Mouse (Mus musculus) erythroblast, embryonic 14.5 days (primary cell): ENCODE data around the gene Abcc10.

ENCODE experiments used
- GATA1 ChIP-seq: IDR thresholded peaks from 2 replicates; pipeline ENCODE4 v1.6.1; 2012; ENCODE audit warnings: low read length, inconsistent platforms, mixed read lengths
- TAL1 ChIP-seq: IDR thresholded peaks from 3 replicates; pipeline ENCODE4 v1.6.1; 2012; ENCODE audit warnings: low read length, inconsistent platforms, mixed read lengths

DNA sequence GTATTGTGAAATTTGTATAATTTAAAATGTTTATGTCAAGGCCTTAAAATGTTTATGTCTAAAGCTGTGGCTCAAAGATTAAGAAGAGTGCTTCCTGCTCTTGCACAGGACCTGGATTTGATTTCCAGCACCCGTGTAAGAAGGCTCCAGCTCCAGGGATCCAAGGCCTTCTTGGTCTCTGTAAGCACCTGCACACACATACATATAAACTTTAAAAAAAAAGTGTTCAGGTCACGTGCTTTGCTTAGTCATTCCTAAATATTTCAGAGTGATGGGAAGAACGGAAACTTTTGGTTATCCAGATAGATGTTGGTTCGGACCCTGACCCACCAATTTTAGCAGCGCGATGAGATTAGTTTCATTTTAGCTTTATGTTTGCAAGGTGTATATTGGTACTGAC, 571 bp upstream of the Abcc10 start:
- TF ChIP-seq TAL1 (no peak), GATA1 (no peak)
